Mouse (Mus musculus): ENCODE results near the gene Adgra3. TPM values are rescaled to one million over a fixed set of nuclear protein-coding genes. Genes with fewer than 3 reads are reported as not detected.

Gene Adgra3
- total and polyA plus RNA-seq, 3 experiments = not detected

DNA sequence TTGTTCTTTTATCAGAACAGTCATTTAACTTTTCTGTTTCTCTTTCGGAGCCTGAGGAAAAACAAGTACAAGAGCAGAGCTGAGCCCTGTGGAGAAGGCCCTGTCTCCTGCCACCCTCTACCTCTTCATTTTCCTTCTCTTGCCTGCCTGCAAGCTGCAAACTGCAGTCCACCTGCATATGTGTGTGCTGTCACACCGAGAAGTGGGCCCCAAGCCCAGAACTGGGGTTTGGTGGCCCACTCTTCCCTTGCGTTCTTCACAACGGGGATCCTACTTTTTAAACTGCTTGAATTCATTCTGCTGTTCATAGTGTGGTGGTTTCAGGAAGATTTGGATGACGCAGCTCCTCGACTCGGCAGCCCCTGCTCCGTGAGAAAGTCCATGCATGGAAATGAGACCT is 9.3 kb downstream of the Adgra3 start:
- Histone ChIP-seq H3K79me2 (ENCODE audit: control insufficient read depth, insufficient read depth, low read length, poor library complexity) (no peaks in the 10 kb centered on the region), H3K27ac (ENCODE audit: control insufficient read depth, low read depth, low read length) (no peak overlapping the region), H3K4me3 (ENCODE audit: control insufficient read depth in 1 of 2, insufficient read depth in 1 of 2, low read depth in 2 of 2, low read length in 2 of 2) (no peak overlapping the region), H3K27me3 (ENCODE audit: control insufficient read depth in 1 of 2, insufficient read depth in 2 of 2, low read length in 2 of 2) (no peaks in the 10 kb centered on the region), H3K9me3 (replicated peaks; ENCODE audit: insufficient read depth, low read length) (no peaks in the 10 kb centered on the region), H3K9ac (ENCODE audit: control insufficient read depth, low read depth, low read length, poor library complexity, severe bottlenecking) (no peak overlapping the region), H3K36me3 (ENCODE audit: control insufficient read depth in 1 of 2, insufficient read depth in 2 of 2, low read length in 2 of 2) (no peaks in the 10 kb centered on the region), H3K4me1 (ENCODE audit: control insufficient read depth in 1 of 2, insufficient read depth in 2 of 2, low read length in 2 of 2) (no peaks in the 10 kb centered on the region)
- no peak for DNase-seq (ENCODE audit: low read depth, low spot score)
- no peak for TF ChIP-seq POLR2AphosphoS5 (IDR thresholded peaks at IDR 0.05; ENCODE audit: borderline replicate concordance, low read depth, low read length)
- TF ChIP-seq MXI1 (IDR thresholded peaks at IDR 0.05; ENCODE audit: low read depth, low read length) = no peak
- no peak for TF ChIP-seq MAFK (IDR thresholded peaks at IDR 0.05; ENCODE audit: borderline replicate concordance, low read depth, low read length)
- TF ChIP-seq UBTF (IDR thresholded peaks at IDR 0.05; ENCODE audit: borderline replicate concordance, insufficient read depth, low read depth, low read length) = no peak

GRCm38 (mm10) chr5:50048960-50049359 is 9.8 kb downstream of the Adgra3 start:
- Histone ChIP-seq H3K9ac (ENCODE audit: control insufficient read depth, low read depth, low read length, poor library complexity, severe bottlenecking) (no peak overlapping the region), H3K4me1 (ENCODE audit: control insufficient read depth in 1 of 2, insufficient read depth in 2 of 2, low read length in 2 of 2) (no peaks in the 10 kb centered on the region), H3K27me3 (ENCODE audit: control insufficient read depth in 1 of 2, insufficient read depth in 2 of 2, low read length in 2 of 2) (no peaks in the 10 kb centered on the region), H3K9me3 (replicated peaks; ENCODE audit: insufficient read depth, low read length) (no peaks in the 10 kb centered on the region), H3K4me3 (ENCODE audit: control insufficient read depth in 1 of 2, insufficient read depth in 1 of 2, low read depth in 2 of 2, low read length in 2 of 2) (no peak overlapping the region), H3K79me2 (ENCODE audit: control insufficient read depth, insufficient read depth, low read length, poor library complexity) (no peaks in the 10 kb centered on the region), H3K27ac (ENCODE audit: control insufficient read depth, low read depth, low read length) (no peak overlapping the region), H3K36me3 (ENCODE audit: control insufficient read depth in 1 of 2, insufficient read depth in 2 of 2, low read length in 2 of 2) (no peaks in the 10 kb centered on the region)
- DNase-seq (ENCODE audit: low read depth, low spot score) = peak; percentile 1
- TF ChIP-seq ELF1 (IDR thresholded peaks at IDR 0.05; ENCODE audit: low read depth, low read length) = no peak
- no peak for TF ChIP-seq POLR2AphosphoS5 (IDR thresholded peaks at IDR 0.05; ENCODE audit: borderline replicate concordance, low read depth, low read length)
- TF ChIP-seq CHD2 (IDR thresholded peaks at IDR 0.05; ENCODE audit: low read length) = no peak
- no peak for TF ChIP-seq CHD1 (IDR thresholded peaks at IDR 0.05; ENCODE audit: low read depth, low read length)
- no peak for TF ChIP-seq SMC3 (IDR thresholded peaks at IDR 0.05; ENCODE audit: low read depth, low read length)
- TF ChIP-seq JUND (IDR thresholded peaks at IDR 0.05; ENCODE audit: low read depth, low read length) = no peak
- TF ChIP-seq USF2 (IDR thresholded peaks at IDR 0.05; ENCODE audit: borderline replicate concordance in 1 of 2, insufficient read depth in 1 of 2, low read depth in 1 of 2, low read length in 2 of 2) = no peak
- no peak for TF ChIP-seq ETS1 (IDR thresholded peaks at IDR 0.05; ENCODE audit: low read depth, low read length)
- TF ChIP-seq HCFC1 (IDR thresholded peaks at IDR 0.05; ENCODE audit: low read depth, low read length) = no peak
- no peak for TF ChIP-seq CTCF (IDR thresholded peaks at IDR 0.05 in 2 of 3, conservative IDR thresholded peaks at IDR 0.05 in 1 of 3; ENCODE audit: control insufficient read depth in 1 of 3, insufficient read depth in 1 of 3, low read depth in 2 of 3, low read length in 3 of 3, poor library complexity in 1 of 3, severe bottlenecking in 1 of 3)
- TF ChIP-seq MXI1 (IDR thresholded peaks at IDR 0.05; ENCODE audit: low read depth, low read length) = no peak
- TF ChIP-seq USF1 (IDR thresholded peaks at IDR 0.05; ENCODE audit: low read depth, low read length) = no peak
- no peak for TF ChIP-seq ZMIZ1 (IDR thresholded peaks at IDR 0.05; ENCODE audit: low read depth, low read length)
- no peak for TF ChIP-seq GABPA (IDR thresholded peaks at IDR 0.05; ENCODE audit: low read depth, low read length)
- no peak for TF ChIP-seq EP300 (IDR thresholded peaks at IDR 0.05; ENCODE audit: low read depth in 1 of 2, low read length in 2 of 2)
- TF ChIP-seq E2F4 (IDR thresholded peaks at IDR 0.05; ENCODE audit: borderline replicate concordance, low read depth, low read length) = no peak
- TF ChIP-seq UBTF (IDR thresholded peaks at IDR 0.05; ENCODE audit: borderline replicate concordance, insufficient read depth, low read depth, low read length) = no peak
- TF ChIP-seq ZC3H11A (IDR thresholded peaks at IDR 0.05; ENCODE audit: low read depth, low read length) = no peak
- no peak for TF ChIP-seq KAT2A (conservative IDR thresholded peaks at IDR 0.05; ENCODE audit: low read depth, low read length)
- no peak for TF ChIP-seq POLR2AphosphoS2 (IDR thresholded peaks at IDR 0.05; ENCODE audit: low read length)

All from MEL (cell line).